Mouse (Mus musculus) left cerebral cortex, adult 9 months (tissue): ENCODE data around the gene Nanp.

Experiments used
- DNase-seq, 2 experiments: peaks; one replicate each; pipeline ENCODE4 v3.0.0; 2022; ENCODE audit warnings: low spot score in 2 of 2

Gene Nanp

DNA sequence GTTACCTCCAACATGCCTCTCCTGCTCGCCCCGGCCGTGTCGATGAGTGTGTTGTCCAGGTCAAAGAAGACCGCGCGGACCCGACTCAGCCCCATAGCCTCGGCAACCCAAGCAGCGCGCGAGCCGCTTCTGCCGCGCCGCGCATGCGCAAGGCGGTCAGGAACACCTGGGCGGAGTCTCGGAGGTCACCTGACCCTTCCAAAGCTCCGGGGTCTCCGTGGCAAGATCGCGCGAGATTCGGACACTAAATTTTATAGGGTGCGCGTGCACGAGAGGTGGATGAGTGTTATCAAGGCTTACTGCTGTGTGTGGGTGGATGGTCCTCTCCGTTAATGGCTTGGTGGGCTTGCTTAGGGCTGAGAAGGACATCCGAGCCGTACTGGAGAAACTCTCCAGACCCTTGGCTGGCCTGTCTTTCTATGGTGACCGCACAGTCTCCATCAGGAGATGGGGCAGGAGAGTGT is at the start of gene Nanp, which contains the start of gene Ninl:
Nanp (minus strand) TSS at position 167 of the 464 bp plus-strand sequence.
Ninl (minus strand) TSS at position 151 of the 464 bp plus-strand sequence.
- peak; percentile 78 to 93 for DNase-seq

DNA sequence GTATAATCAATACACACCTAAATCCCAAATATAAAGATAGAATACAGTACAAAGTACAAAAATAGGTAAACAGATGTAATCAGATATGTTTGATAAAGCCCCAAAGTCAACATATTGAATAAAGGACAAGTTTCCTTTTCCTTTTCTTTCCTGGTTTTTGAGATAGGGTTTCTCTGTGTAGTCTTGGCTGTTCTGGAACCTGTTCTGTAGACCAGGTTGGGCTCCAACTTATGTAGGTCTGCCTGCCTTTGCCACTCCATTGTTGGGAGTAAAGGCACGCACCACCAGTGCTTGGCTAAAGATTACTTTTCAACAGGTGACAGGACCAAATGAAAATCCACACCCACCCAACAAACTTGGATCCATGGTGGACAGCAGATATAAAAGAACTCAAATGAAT is 17.4 kb upstream of the Nanp start:
- DNase-seq = no peak

DNA sequence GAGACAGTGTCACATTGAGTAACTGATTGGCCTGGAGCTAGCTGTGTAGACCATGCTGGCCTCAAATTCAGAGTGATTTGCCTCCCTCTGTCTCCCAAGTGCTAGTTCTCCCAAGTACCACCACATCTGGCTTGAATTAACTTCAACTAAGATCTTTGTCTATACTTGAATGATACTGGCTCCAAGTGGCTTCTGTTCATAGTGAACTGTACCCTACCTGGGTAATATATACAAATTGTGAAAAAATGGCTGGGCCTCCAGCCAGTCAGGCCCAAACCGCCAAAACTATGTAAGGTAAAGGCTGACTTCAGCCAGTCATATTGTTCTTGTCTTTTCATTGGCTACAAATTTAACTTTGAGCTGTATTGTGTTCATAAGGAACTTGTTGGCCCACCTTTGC is 1.2 kb upstream of the Nanp start:
- DNase-seq = no peak

DNA sequence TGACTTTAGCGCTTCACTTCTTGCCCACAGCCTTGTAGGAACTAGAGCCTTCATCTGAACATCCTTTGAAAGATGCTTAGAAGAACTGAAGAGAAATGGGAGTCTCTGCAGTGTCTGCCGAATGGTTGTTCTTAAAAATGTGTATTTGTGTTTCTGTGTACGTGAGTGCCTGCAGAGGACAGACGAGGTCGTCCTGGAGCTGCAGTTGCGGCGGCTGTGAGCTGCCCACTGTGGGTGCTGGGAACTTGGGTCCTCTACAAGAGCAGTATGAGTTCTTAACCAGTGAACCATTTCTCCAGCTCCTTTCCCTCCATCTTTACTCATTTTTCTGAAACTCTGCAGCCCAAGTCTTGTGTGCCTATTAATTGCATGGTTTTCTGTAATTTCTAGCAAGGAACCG is 528 bp upstream of the Nanp start:
- DNase-seq = no peak

DNA sequence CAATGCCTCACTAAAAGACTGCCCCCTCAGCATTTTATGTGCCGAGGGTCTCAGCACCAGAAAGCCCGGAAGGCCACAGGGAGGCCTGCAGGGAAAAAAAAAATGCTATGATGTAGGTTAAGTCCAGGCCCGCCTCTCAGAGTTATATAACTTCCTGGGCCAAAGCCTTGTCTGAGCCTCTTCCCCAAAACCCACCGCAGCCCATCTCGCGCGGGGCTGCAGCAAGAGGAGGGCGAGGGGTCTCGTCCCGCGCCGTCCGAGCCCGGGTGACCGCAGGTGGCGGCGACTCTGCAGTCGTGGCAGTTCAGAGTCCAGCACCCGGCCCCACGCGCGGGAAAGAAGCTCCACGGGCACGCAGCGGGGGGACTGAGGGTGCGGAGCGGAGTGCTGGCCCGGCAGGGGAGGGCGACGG is 381 bp downstream of the Nanp start:
- DNase-seq = no peak

DNA sequence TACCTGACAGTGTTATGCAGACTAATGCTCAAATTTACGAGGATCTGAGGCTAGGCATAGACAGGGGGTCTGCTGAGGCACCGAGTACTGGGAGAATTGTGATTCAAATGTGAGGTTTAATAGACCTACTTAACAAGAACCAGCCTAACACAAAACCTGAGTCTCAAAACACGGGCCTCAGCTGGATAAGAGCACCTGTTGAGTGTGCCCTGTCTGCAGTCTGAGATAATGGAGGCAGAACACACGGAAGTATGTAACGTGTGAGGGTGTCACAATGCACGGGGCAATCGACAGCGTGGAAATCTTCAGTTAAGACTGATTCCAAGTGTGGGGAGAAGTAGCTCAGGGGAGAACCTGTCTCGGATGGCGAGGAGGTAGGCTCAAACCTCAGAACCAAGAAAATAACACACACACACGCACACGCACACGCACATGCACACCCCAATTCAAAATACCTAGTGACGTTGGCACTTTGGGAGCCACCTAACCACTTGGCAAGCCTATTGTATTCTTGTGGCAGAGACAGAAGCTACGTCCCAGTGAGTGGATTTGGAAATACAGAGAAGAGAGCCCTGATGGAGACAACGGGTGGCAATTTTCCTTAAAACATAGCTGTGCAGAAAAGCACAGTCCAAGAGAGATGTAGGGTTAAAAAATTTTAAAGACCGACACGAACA is 1.2 kb downstream of the Nanp start:
- DNase-seq = no peak

DNA sequence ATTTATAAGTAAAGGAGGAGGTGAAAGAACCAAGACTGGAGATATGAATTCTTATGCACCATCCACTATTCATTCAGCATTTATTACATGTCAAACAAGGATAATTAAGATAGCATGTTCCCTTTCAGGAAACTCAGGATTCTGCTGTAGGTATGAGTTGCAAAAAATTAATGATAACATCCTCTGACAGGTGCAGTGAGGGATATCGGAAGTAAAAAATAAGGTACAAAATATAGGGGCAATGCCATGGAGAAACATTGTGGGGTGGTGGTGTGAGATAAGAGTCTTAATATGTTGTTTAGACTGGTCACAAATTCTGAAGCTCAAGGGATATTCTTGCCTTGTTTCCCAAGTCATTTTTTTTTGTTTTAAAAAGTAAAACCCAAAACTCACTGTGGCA is 1.9 kb downstream of the Nanp start:
- DNase-seq = no peak

DNA sequence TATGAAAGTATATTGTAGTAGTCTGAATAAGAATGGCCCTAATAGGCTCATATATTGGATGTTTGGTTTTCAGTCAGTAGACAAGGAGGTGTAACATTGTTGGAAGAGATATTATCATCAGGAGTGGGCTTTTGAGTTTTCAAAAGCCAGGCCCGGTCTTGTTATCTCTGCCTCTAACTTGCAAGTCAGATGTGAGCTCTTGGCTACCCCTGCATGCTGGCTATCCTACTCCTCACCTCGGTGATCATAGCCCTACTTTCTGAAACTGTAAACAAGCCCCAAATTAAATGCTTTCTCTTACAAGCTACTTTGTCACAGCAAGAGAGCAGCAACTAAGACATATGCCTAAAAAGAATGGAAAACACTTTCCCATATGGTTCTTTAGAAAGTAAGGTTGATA is 2.5 kb downstream of the Nanp start:
- DNase-seq = no peak

DNA sequence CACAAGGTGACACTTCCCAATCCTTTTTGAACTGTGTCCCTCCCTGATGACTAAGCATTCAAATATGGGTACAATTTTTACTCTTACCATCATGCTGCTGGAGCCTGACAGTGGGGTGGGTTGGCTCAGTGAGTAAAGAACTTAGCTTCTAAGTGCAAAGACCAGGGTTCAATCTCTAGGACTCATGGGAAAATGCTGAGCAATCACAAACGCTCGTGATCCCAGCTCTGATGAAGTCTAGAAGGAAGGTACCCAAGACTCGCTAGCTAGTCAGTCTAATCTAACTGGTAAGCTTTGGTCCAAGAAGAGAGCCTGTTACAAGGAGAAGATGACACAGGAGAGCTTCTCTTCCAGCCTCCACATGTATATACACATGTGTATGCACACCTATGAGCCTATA is 4.8 kb downstream of the Nanp start:
- no peak for DNase-seq

DNA sequence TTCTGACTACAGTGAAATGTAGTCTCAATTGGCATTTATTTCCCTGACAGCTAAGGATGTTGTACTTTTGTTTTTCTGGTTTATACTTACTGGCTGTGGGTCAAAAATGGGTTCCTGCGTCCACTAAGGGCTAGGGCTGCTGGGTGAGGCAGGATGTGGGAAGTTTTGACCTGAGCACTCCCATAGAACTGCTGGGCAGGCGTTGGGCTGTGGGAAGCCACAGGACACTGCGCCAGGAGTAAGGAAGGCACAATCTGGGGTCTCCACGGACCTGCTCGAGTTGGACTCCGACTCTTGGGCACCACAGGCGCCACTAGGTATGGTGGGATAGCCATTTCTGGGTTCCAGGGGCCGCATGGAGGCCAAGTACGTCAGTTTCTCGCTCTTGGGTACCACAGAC is 18.0 kb downstream of the Nanp start:
- DNase-seq = no peak

DNA sequence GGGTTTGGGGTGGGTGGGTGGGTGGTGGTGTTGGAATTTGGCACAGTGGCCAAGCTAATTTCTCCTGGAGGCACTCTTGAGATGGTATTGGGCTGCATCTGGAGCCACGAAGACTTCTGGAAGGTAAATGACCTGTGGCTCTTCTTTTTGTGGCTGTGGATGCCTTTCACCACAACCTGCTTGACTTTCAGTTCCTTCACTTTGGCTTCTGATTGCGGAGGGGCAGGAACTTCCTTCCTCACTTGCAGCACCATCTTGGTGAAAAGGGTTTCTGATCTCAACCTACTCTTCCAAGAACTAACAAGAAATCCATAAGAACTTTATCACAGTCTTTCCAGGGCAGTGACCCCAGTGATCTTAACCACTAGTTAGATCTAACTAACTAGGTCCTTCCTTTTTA is 23.9 kb downstream of the Nanp start:
- DNase-seq = no peak

DNA sequence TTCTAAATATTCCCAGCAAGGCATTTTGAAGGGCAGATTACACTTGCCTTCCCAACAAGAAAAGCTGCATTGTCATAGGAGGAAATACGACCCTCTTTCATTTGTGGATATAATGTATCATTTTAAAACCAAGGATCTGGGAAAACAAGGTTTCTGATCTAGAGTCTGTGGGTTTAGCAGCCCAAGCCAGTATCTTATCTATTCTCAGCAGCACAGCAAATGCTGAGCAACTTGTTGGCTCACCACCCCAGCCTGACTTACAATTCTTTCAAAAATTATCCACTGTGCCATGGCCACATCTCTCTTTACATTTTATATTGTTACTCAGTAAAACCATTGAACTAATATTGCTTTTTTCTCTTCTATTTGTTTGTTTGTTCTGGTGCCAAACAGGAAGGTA is 27.9 kb downstream of the Nanp start:
- no peak for DNase-seq

DNA sequence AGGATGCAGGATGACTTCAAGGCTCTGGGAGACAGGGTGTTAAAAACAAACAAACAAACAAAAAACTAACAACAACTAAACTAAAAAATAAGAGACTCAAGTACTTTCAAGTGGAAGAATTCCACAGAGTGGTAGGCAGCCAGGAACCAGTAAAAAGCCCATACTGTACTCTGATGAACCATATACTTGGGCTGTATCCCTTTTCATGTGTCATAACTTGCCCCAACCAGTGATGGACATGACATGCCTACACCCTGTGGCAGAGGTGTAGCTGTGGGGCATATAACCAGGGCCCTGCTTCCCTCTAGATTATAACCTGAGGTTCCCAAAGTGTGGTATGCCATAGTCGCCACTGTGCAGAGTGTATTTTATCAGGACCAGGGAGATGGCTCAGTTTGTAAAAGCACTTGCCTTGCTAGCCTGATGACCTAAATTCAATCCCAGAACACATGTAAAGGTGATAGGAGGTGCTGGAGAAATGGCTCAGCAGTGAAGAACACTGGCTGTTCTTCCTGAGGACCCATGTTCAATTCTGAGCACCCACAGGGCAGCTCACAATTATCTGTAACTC is 29.6 kb downstream of the Nanp start:
- no peak for DNase-seq

DNA sequence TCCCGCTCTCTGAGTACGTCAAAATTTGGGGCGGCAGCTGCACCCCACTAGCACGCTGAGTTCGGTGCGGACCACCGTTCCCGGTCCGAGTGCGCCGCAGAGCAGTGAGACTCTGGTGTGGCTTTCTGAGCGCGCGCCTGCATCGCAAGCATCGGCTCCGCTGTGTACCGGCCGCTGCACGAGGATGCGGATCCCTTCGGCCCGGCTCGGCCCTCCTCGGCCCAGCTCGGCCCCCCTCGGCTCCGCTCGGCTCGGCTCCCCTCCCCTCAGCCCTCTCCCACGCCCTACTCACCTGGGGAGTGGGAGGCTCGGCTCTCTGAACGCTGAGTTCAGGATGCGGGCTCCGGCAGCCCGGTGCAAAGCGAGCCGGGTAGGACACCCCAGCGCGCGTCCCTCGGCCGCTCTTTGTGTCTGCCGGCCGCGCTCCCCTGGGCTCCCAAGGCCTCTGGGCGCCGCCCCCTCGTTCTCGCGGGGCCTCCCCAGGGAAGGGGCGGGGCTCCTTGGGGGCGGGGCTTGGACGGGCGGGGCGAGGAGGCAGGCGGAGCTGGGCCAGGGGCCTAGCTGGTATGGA is 30.2 kb downstream of the Nanp start:
- peak; percentile 31 to 65 for DNase-seq

DNA sequence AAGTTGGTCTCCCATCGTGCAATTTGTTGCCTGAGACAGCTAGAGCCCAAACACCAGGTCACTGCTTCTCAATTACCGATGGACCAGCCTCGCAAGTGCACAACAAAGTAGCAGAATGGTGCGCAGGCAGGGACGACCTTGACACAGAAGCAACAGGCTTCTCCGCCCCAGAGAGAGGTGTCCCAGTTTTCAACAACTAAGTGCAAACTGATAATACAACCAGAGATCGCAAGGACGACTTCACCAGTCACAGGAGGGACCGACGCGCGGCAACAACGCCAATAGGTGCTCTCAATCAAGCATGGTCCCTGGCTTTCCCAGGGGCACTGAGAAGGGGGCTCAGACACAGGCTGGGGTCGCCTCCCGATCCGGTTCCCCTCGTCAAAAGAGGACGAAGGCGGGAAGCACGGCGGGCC is 30.7 kb downstream of the Nanp start:
- no peak for DNase-seq

DNA sequence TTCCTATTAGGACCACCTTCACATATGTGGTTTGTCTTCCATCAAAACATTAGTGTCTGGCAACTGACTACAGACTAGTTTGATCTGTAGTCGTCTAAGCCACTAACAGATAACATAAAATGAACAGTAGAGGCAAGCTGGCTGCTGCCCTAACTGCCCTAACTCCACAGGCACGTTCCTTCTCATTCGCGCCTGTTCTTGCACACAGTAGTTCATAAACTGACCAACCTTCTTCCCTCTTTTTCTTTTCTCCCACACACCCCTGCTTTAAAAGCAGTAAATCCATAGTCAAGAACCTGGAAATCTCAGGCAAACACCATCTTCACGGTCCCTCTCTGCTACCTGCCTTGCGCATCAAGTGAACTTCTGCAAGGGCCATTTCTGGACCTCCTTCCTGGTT is 31.2 kb downstream of the Nanp start:
- no peak for DNase-seq

DNA sequence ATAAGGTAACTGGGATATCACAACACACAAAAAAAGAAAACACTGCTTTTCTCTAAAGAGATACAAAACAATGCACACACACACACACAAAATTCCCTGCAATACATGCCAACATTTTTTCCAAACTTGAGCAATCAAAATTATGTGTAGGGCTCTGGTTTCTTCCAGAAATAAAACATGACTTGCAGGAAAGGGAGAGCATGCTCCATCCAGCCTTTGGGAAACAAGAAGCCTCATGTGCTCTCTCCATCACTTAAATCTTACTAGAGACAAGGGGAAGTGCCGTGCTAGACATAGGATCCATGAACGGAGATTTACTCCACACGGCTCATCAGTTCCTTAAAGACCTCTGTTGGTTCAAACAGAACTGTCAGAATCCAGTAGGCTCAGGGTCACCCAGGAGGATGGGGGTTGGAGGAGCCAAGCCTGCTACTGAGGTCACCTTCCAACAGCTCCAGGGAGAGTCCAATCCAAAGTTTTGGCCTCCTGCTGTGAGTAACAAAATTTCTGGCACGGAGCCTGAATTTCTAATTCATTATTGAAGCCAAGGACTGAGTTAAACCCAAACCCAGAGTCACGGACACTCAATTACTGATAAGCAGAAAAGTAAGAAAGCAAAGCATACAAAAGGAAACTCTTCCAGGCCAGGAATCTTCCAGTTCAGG is 32.8 kb downstream of the Nanp start:
- no peak for DNase-seq

DNA sequence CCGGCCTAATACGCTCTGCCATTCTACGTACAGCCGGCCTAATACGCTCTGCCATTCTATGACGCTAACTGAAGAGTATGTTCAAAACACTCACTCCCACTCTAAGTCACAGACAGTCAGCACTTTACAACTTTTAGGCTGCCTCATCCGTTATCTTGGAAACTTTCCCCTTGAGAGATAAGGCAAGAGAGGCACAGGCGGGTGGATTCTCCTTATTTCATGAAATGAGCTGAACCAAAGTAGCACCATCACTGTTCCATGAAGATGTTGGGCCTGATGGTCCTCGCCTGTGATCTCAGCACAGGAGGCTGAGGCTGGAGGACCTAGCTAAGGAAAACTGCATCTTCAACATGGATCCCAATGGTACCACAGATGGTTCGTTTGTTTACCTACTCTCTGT is 34.8 kb downstream of the Nanp start:
- DNase-seq = no peak

DNA sequence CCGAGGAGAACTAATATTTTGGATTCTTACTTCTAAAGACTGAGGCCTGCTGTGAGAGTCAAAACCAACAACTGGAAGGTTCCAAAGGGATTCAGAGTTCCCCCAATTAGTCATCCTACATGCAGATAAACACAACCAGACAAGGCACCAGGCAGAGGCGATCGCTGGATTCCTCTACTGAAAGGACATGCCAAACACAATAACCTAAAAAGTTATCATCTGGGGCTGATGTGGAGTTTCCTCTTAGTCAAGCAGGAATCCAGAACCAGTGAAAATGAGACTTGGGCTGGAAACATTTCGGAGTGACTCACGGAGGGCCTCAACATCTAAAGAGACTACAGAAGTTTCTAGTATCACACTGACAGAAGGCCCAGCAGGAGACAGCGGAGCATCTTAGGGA is 35.4 kb downstream of the Nanp start:
- DNase-seq = no peak

DNA sequence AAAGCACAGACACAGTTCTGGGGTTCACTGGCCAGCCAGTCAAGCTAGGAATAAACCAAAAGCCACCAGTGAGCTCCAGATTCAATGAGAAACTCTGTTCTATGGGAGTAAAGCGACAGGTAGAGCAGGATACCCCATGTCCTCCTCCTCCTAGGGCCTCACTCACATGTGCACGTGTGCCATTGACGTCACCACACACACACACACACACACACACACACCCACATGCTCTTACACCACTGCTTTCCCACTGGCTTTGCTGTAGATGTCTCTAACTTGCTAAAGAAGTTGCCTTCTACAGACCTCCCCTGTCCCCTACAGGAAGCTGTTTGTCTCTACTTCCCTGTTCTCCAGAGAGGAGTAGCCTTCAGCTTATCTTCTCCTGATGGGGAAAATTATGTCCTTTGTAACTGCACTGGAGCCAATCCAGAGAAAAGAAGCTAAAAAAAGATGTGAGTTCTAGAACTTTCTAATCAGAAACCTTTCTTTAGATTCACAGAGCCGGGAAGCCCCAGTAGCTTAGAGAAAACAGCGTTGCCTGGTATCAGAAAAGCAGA is 37.5 kb downstream of the Nanp start:
- no peak for DNase-seq

DNA sequence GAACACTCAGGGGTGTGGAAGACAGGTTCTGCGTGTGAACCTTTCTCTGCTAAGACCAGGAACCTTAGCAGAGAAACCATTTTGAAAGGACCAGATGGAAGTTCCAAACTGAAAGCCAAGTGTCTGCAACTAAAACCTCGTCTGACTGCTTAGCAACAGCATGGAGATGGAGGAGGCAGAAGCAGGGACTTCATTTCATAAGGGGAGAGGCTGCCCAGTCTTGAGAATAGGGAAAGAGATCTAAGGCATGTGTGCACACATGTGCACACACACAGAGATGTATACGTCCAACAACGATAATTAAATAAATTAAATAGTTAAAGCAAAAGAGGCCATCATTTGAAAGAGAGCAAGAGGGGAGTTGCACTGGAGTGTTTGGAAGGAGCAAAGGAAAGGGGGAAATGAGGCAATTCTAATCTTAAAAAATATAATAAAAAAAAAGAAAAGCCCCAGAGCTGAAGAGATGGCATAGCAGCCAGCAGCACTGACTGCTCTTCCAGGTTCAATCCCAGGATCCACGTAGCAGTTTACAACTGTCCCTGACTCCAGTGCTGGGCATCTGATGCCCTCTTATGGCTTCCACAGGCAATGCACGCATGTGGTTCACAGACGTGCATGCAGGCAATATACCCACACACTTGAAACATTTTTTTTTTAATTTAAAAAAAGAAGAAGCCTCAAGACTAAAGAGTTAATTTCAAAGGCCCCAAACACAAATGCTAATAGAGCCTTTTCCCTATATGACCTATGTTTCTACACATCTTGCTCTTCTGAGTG is 38.6 kb downstream of the Nanp start:
- DNase-seq = peak in 1 of 2 experiments; percentile 74

DNA sequence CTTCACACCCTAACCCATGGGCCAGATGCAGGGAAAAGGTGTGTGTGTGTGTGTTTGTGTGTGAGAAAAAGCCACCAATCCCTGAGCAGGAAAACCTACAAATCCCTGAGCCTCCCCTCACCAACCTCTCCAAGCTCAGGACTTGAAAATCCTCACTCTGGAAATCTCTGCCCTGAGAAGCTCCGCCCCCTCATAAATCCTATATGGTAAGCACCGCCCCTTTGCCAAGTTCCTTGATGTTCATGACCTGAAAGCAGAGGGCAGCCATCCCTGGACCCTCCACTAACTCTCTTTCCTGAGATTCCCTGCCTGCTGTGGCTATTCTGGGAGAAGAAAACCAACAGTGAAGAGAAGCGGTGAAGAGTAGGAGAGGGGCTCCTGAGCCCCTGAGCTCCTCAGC is 40.2 kb downstream of the Nanp start:
- no peak for DNase-seq
